Mouse (Mus musculus) lung, postnatal 36 days (tissue): ENCODE data around the gene Nt5c2.

Source experiments
- DNase-seq: peaks from one replicate; pipeline ENCODE4 v3.0.0; 2022; ENCODE audit warnings: mixed read lengths

Nt5c2 gene

DNA sequence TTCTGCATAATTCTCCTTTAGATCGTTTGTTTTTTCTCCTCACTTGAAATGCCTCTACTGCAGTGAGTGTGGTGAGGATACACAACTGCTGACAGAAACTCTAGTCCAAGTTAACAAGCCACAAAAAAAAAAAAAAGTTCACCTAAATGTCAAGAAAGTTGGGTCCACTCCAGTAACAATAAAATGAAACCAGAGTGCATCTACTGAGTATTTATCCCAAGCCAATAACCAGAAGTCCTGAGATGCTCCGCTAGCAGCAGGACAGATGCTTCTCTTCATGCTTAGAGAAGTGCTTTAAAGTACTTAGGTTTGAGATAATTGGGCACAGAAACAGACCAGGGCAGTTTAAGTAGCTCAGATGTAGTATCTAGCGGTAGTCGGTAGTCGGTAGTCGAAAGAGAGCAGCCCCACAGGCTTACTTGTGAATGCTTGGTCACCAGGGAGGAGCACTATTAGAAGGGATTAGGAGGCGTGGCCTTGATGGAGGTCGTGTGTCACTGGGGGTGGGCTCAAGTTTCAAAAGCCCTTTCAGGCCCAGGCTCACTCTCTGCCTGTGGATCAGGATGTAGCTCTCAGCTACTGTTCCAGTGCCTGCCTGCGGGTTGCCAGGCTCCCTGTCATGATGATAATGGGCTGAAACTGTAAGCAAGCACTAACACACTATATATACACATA is 99.4 kb downstream of the Nt5c2 start:
- DNase-seq = no peak

DNA sequence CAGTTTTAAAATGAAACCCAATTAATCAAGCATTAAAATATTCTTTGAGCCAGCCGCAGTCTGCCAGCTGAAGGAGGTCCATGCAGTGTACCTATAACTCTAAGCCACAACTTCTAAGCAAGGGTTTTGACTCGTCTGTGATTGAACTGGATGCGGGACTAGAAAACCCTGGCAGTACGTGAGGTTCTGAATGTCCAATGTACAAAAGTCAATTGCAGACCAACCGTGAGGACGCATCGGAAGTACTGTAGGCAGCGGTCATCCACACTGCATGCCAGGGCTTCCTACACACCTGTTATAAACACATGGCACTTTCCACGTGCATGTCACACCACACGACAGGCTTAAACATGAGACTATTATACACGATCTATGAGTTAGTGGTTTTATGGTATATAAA is 101.3 kb downstream of the Nt5c2 start:
- DNase-seq = no peak

DNA sequence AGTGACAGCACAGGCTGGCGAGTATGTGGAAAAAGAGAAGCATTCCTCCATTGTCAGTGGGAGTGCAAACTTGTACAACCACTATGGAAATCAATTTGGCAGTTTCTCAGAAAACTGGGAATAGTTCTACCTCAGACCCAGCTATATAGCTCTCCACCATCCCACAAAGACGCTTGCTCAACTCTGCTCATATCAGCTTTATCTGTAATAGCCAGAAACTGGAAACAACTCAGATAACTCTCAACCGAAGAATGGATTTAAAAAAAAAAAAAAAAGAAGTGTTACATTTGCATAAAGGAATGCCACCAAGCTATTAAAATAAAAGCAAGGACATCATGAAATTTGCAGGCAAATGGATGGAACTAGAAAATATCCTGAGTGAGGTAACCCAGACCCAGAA is 103.5 kb downstream of the Nt5c2 start:
- DNase-seq = no peak

DNA sequence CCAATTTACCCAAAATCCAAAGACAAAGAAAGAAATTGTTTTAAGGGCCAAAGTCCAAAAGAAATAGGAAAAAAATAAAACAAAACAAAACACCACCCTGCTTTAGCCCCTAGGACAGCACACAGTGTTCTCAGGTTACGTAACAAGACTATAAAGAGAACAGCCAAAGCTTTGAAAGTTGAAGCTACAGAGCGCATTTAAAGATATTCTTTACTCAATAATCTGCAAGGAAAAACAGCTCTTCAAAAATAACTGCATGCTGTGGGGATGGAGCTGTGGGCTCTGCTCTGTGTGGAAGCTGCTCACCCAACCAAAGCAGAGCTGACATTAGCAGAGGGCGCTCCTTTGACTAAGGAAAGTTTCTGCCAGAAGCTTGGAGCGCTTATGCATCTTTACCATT is 106.0 kb downstream of the Nt5c2 start:
- DNase-seq = peak; percentile 39

DNA sequence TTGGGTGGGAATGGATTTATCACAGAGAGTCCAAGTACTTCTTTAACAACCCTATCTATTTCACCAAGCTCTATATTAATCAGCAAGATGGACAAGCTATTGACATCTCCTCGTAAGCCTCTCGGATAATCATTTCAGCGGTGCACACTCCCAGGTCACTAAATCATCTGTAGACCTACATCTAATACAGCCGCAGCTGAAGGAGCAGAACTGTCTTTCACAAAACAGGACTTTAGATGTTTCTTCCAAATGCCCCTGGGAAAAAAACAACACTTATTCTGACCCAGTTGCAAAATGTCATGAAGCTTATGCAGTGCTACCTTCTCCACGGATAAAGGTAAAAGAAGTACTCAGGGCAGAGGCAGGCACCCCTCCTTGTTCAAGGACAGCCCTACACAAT is 106.7 kb downstream of the Nt5c2 start:
- DNase-seq = no peak

DNA sequence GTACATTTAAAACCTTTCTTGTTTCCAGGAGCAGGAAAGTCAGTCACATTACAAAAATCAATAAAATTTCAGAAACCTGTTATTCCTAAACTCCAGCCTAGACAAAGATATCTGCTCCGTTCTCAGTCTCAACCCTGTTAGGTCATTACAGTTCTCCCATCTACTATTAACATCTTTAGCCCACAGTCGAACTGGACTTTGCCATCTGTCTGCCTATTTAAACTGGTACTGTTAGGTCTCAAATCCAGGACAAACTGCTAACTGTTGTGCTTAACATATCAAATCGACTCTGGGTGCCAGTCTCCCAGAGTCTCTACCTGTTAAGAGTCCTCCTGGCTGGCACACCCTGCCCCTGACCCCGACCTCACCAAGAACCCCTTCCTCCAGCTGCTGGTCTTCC is 109.0 kb downstream of the Nt5c2 start:
- DNase-seq = no peak

DNA sequence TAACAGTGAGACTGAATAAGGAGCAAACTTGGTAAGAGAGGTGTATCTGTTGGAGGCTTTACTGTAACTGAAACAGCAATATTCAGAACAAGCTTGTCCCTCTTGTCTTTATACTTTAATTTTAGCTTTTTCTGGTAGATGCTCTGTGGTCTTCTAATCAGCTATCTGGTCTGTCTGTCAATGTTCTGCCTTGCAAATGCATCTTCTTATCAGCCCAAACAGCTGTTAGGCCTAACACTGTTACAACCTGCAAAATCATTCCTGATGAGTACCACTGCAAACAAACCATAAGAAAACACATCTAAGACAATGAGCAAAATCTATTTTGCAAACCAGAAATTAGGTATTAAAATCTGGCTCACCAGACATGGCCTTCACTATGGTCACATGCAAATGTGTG is 109.6 kb downstream of the Nt5c2 start:
- no peak for DNase-seq

DNA sequence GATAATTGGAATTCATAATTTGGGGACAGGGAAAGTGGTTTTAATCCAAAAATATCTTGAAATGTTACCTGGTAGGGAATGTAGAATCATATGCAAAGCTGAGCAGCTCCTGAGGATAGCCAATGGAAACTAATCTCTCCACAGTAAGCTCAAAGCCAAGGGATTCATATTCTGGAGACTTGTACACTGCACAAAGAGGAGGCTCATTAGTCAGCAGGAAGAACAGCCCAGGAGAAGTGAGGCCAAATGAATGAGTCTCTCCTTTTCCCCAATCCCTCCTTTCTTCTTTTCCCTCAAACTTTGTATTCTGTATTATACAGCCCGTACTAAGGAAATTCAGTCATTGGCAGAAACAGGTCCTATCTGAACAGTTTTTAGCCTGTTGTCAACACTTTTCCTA is 110.0 kb downstream of the Nt5c2 start:
- no peak for DNase-seq

DNA sequence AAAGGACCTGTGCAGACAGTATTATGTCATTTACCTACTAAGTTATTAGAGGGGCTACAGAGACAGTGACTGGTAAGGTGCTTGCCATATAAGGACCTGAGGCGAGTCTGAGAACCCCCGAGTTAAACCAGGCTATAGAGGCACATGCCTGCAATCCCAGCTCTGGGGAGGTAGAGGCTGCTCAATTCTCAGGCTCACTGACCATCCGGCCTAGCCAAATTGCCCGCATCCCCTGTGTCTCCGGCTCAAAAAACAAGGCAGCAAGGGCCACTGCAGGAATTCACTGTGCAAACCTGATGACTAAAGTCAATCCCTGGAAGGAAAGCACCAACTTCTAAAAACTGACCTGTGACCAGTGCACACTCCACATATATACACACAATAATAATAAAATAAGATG is 111.6 kb downstream of the Nt5c2 start:
- no peak for DNase-seq

DNA sequence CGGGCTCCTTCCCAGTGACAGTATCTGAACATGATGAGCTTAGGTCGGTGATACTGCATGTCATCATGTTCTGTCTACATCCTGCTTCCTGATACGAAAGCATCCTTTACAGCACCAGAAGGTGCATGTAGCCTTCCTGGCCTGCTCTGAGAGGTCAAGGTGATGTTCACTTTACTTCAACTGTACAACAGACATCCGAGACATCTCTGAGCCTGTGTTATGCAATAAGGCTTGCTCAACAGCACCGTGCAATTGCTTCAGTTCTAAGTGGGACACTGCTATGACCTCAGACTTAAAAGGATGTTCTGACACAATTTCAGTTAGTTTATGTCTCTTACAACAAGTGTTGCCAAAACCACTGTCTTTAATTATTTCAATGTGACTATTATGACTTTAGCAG is 113.6 kb downstream of the Nt5c2 start:
- peak; percentile 85 for DNase-seq

DNA sequence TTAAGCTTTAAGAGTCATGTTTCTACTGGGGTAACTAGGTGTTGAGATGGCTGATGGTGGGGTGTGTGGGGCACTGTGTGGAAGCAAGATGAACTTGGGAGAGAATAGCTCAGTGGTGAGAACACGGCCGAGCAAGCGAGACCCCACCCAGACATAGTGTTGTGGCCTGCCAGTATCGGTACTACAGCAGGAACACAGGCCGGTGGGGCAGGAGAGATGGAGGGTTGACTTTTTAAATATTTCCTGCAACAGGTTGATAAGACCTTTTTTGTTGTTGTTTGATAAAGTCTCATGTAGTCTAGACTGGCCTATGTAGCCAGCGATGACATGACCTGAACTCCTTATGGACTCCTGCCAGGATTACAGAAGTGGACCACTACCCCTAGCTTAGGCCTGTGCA is 114.2 kb downstream of the Nt5c2 start:
- DNase-seq = no peak

DNA sequence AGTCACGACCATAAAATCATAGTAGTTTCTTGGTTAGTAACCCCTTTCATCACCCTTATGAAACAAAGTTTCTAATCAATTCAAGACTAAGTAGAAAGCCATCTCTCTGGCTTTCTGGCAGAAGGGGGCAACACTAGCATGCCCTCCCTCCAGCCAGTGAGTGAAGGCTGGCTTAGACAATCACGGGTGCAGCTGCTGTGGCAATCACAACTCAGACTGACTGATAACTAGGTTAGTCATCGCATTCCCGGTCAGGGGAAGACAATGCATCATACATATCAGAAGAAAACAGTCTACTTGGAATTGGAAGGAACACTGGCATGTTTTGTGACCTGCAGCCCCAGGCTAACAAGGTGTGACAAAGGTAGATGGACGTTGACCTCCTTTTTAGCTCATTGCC is 115.1 kb downstream of the Nt5c2 start:
- DNase-seq = no peak

DNA sequence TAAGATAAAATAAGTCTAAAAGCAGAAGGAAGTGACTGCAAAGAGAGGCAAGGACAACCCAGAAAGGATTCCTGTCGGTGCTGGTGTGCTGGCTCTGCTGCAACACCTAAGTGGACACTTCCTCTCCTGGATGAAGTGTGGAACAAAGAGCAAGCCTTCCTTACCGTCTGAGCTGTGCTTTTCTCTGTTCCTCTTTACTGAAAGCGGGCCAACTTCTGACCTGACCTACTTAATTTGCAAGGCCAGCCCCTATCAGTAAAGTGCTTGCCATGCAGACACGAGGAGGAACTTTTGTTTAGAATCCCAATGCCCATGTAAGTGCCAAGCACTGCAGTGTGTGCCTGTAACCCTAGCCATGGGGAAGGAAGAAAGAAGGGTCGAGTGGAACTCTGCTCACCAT is 115.6 kb downstream of the Nt5c2 start:
- DNase-seq = peak; percentile 67

DNA sequence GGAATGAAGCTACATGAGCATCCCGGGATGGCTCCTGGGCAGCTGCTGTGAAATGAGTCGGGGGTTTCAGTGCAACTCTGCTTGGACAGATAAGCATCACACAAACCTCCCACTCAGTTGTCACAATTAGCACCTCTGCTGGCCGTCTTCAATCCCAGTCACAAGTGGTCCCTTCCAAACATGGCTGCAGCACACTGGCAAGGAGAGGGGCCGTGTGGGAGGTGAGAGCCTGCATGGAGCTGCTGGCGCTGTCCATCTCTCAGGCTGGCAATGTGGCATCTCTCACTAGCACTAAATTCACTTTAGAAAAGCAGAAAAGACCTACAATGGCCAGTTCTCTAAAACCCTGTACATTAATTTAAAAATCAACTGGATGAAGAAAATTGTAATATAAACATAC is 116.7 kb downstream of the Nt5c2 start:
- no peak for DNase-seq

DNA sequence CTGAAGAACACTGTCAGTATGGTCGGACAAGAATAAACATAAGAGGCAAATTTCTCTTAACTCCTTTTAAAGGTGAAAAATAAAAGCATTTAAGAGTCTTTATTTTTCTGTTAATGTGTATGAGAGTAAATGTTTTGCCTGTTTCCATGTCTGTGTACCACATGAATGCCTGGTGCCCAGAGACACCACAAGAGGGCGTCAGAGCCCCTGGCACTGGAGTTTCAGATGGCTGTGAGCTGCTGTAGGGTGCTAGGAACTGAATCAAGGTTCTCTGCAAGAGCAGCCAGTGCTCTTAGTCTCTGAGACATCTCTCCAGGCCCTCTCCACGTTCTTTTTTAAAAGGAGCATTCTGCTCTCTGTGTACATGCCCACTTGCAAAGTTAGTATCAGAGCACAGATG is 117.8 kb downstream of the Nt5c2 start:
- no peak for DNase-seq

DNA sequence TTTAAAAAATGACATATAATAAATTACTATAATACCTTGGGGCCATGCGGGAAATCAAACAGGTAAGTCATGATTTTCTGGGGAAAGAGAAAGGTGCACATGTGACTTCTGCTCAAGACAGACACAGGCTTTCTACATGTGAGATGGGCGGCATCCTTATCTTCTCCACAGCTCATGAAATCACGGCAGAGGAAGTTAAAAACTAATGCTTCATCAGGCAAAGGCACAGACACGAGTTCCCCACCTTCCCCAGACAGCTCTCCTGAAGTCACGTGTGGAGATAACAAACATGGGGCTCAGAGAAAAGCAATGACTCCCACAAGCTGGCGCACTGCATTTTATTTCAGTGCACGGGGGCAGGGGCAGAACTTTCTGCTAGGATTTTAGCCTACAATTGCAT is 121.5 kb downstream of the Nt5c2 start:
- no peak for DNase-seq

DNA sequence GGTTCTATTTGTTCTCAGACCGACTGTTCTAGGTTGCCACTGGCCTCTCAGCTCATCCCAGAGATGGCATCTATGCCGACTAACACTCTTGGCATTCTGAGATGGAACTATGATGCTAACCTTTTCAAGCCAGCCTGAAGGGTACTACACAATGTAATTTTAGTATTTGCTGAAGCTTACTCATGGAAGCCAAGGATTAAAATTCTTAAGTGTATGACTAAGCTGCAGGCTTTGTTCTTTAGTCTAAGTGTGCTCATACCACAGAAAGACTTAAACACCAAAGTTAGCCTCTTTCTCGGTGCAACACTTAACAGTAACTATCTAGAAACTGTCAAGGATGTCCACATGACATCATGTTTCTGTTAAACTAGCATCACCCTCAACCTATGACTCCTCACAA is 122.1 kb downstream of the Nt5c2 start:
- no peak for DNase-seq

DNA sequence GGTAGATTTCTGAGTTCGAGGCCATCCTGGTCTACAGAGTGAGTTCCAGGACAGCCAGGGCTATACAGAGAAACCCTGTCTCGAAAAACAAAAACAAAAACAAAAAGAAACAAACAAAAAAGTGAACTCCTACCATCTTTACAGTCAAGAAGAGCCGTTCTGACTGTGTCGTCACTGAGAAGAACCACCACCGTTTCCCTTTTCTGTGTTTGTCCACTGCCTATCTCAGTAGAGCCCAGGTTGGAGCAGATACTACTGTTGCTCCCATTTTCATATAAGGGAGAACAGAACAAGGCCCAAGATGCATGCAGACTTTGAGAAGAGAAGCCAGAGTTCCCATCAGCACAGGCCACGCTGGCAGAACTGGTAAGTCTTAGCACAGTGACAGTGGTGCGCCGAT is 124.3 kb downstream of the Nt5c2 start:
- DNase-seq = no peak

DNA sequence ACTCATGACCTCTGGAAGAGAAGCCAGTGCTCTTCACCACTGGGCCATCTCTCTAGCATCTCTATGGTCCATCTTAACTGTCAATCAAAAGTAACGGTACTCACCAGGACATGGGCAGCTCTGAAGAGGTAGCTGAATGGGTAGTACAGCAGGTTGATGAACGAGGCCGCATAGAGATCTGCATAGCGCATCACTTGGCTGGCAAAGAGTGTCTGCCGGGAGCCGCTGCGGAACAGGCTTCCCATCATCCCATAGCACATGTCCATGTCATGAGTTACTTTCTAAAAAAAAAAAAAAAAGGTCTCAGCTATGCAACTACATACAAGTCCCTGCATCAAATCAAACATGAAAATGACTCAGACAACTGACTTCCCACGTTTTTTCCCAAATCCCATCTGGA is 125.3 kb downstream of the Nt5c2 start:
- no peak for DNase-seq

DNA sequence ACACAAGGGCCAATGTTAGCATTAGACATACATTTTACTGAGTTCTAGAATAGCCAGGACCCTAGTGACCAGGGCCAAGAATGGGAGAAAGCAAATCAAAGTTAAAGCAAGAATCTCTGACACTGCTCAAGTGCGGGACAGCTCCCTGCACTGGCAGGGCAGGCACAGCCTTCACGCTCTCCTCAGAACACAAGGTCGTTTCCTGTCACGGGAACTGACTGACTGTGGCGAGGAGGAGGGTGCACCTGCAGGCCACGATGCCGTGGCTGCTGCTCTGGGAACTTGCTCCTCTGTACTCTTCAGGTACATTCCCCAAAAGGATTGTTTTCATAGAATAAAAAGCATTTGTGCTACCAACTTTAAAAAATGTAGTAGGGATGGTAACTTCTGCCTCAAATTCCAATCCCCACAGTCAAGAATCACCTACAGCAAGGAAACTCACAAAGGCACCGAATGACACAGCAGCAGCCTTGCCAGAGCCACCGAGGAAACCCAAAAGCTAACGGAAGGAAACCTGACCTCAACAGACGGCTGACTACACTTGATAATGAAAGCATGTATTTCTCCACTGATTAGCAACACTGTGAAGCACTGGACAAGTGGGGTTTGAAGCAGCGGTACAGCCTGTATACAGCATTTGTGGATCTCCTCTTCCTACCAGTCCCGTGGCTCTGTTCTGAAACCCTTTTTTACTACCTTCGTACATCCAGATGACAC is 127.0 kb downstream of the Nt5c2 start:
- DNase-seq = no peak

DNA sequence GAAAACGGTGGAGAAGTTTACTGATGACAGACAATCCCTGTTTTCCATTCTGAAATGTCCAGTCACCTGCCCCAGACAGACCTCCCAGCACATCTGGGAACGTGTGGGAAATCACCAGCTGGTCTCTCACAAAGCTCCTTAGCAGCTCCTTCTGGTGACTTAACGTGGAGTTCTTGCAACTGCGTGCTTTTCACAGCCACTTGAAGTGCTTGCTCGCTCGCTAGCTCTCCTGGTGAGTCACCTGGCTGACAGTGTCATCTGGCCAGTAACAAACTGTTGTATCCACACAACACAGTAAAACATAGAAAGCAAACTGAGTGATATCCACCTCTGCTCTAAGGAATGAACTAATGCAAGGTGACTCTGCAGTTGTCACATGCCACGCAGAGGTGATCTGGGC is 128.1 kb downstream of the Nt5c2 start:
- DNase-seq = peak; percentile 67

DNA sequence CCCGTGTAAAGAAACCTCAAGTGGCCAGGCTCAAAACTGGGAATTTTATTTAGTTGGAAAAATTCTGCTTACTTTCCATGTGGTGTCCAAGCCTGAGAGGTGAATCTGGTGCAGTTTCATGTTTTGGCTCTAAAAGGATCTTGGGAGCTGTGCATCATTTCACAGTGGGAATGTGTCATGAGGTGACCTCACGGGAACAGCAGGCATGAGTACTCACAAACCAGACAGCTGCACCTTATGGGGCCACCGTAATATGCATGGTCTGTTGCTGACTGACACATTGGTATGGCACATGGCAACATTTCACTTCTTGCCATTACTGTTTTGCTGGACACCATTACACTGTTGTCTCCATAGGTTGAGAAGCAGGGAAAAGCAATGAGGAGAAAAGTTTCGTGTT is 129.6 kb downstream of the Nt5c2 start:
- no peak for DNase-seq

DNA sequence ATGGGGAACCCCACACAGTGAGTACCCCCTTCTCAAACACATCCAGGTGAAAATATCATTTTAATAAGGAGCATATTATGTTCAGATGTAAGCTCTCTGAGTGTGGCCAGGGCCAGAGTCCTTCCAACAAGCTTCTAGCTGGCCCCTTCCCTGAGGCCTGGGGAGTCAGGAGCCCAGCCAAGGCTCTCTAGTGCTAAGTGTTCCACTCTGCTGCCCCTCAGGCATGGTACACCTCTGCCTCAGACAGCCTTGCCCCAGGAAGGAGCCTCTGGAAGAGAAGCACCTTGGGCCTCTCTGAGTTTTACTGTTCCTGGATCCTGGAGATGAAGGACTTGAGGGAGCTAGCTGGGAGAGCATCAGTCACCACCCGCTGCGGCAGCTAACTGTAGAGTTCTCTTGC is 135.1 kb downstream of the Nt5c2 start:
- DNase-seq = no peak

DNA sequence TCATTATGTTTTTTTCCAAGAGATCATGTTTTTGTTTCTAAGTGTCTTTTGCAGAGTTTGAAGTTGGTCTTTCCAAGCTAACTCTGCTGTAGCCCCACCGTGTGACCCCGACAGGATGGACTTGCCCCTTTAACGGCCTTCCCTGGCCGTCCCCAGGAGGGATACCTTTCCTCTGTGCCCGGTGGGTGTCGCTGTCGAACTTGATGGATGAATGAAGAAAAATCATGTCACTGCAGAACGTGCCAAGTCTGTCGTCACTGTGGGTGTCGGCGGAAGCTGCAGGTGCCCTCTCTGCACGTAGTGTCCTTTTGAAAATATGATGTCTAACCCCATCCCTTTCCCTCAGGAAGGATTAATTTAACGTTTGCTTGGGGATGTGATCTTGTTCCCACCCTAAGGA is 136.6 kb downstream of the Nt5c2 start:
- peak; percentile 89 for DNase-seq

DNA sequence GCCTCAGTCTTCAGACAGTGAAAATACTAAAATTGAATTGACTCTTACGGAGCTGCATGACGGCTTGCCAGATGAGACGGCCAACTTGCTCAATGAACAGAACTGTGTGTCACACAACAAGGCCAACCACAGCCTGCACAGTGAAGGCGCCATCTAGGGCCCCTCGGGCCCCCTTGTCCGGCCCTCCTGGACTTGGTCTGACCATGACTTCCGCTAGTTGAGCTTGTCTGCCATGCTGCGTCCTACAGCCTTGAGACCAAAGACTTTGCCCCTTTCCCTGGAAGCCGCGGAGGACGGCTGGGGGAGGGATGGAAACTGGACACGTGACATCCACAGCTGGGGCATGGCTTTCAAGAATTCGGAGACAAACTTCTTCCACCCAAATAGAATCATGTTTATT is 137.1 kb downstream of the Nt5c2 start:
- DNase-seq = no peak
